Mouse (Mus musculus) thymus, adult 2 months (tissue): Measurements from ENCODE around the gene Psmd13. TPM values are rescaled to one million over a fixed set of nuclear protein-coding genes. Genes with fewer than 3 reads are reported as not detected.

Experiments used
- DNase-seq: peaks from one replicate; pipeline ENCODE4 v3.0.0; 2021
- H3K27ac ChIP-seq: fragments of 200-500 bp; 2 replicates; pipeline ENCODE4 v1.5.1; 2012; ENCODE audit warnings: low read length, control low read depth; ENCODE audit not compliant: control insufficient read depth, insufficient read depth
- H3K27me3 ChIP-seq: fragments of 200-500 bp; 2 replicates; pipeline ENCODE4 v1.6.1; 2012; ENCODE audit warnings: mild to moderate bottlenecking, low read length, moderate library complexity, mixed read lengths; ENCODE audit not compliant: control insufficient read depth, insufficient read depth
- H3K36me3 ChIP-seq: fragments of 200-500 bp; 2 replicates; pipeline ENCODE4 v1.6.1; 2012; ENCODE audit warnings: mild to moderate bottlenecking, low read length, moderate library complexity; ENCODE audit not compliant: control insufficient read depth, insufficient read depth
- H3K4me1 ChIP-seq: fragments of 200-500 bp; replicated peaks from 2 replicates; pipeline ENCODE4 v1.6.1; 2012; ENCODE audit warnings: low read length; ENCODE audit not compliant: control insufficient read depth, insufficient read depth
- H3K4me3 ChIP-seq: fragments of 200-500 bp; 2 replicates; pipeline ENCODE4 v1.5.1; 2012; ENCODE audit warnings: mild to moderate bottlenecking, low read length, control low read depth, moderate library complexity; ENCODE audit not compliant: control insufficient read depth, insufficient read depth
- CTCF ChIP-seq: fragments of 200-500 bp; IDR thresholded peaks from 2 replicates; pipeline ENCODE4 v1.5.1; 2012; ENCODE audit warnings: mild to moderate bottlenecking, control low read depth, low read length, moderate library complexity, borderline replicate concordance; ENCODE audit not compliant: control insufficient read depth, poor library complexity, insufficient read depth; ENCODE audit errors: extremely low read depth
- POLR2A ChIP-seq: fragments of 200-500 bp; IDR thresholded peaks from 2 replicates; pipeline ENCODE4 v1.6.1; 2012; ENCODE audit warnings: mild to moderate bottlenecking, low read length, control low read depth, moderate library complexity; ENCODE audit not compliant: control insufficient read depth, poor library complexity, insufficient read depth; ENCODE audit errors: extremely low read depth
- WGBS: fragments of 180-500 bp; shearing (Covaris S2); methylation state at CpG from one replicate; pipeline ENCODE4 v1.1.7; 2018; 5-methylcytosine and 5-hydroxymethylcytosine counted together
- polyA plus RNA-seq: library from polyadenylated mRNA; depleted of rRNA; stranded (reverse); fragments of >200 nt; gene quantifications from 2 replicates; pipeline ENCODE4 v1.2.3, GENCODE M21; 2012; rRNA removed

The Psmd13 gene
- 99.7 and 100 TPM in 2 replicates for polyA plus RNA-seq

DNA sequence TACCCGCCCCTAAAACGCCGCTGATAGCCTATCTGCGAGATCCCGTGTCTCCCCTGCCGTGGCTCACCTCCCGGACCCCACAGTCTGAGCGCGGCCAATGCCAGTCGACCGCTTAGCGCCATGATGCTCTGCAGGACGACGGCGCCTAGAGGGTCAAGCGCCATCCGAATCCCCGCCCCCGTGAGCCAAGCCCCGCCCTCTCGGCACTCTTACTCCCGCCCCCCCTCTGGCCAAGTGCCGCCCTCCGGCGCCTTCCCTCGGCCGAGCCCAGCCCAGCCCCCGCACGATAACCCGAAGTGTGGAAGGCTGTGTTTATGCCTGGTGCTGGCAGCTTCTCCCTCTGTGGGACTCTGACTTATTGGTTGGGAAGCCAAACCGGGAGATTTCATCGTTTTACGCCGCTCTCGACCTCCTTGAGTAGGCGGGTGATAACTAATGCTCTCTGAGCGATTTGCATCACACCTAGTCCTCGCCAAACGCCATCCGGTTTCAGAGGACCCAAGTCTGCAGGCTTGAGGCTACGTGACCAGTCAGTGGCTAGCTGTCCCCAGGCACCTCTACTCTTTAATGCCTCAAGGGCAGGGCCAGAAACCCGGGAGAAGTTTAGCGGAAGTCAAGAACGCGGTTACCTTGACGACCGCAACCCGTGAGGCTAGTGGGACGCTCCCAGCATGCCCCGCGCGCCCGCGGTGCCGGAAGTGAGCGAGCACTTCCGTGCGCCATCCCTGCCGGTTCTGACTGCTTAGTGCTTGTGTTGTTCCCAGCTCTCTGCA, at the start of gene Psmd13, which contains the start of gene Sirt3:
Gene Psmd13, plus strand, starts transcription at position 273 of the 773 bp plus-strand sequence.
Gene Sirt3, minus strand, starts transcription at position 614 of the 773 bp plus-strand sequence.
- under 1% methylated on average over 58 of the region's 59 CpGs for WGBS
- no peaks in the 10 kb centered on the region for H3K27me3 ChIP-seq
- H3K27ac ChIP-seq: peak within 1 kb of the TSS; percentile 13; the same call in 1 of the 2 replicates
- peak within 1 kb of the TSS; percentile 98 for H3K4me3 ChIP-seq
- peak; percentile 95 for DNase-seq
- TF ChIP-seq CTCF (no peak), POLR2A (peak; percentile 56)
- H3K36me3 ChIP-seq: peaks cover 9% of the 10 kb centered on the region
- H3K4me1 ChIP-seq: peaks cover 17% of the 10 kb centered on the region

DNA sequence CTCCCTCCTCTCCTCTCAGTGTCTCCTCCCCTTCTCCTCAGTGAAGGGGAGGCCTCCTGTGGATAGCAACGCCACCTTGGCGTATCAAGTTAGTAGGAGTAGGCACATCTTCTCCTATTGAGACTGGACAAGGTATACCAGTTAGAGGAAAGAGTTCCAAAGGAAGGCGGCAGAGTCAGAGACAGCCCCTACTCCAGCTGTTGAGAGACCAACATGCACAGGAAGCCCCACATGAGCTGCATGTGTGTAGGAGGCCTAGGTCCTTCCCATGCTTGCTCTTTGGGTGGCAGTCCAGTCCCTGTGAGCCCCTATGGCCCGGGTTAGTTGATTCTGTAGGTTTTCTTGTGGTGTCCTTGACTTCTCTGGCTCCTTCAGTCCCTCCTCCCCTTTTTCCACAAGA, 48.4 kb upstream of the Psmd13 start:
- TF ChIP-seq POLR2A (no peak), CTCF (no peak)
- H3K27ac ChIP-seq: no peak overlapping the region
- H3K27me3 ChIP-seq: no peaks in the 10 kb centered on the region
- no peaks in the 10 kb centered on the region for H3K36me3 ChIP-seq
- no peaks in the 10 kb centered on the region for H3K4me1 ChIP-seq
- H3K4me3 ChIP-seq: no peak overlapping the region
- 89% methylated on average over 4 of the region's 4 CpGs for WGBS
- no peak for DNase-seq

DNA sequence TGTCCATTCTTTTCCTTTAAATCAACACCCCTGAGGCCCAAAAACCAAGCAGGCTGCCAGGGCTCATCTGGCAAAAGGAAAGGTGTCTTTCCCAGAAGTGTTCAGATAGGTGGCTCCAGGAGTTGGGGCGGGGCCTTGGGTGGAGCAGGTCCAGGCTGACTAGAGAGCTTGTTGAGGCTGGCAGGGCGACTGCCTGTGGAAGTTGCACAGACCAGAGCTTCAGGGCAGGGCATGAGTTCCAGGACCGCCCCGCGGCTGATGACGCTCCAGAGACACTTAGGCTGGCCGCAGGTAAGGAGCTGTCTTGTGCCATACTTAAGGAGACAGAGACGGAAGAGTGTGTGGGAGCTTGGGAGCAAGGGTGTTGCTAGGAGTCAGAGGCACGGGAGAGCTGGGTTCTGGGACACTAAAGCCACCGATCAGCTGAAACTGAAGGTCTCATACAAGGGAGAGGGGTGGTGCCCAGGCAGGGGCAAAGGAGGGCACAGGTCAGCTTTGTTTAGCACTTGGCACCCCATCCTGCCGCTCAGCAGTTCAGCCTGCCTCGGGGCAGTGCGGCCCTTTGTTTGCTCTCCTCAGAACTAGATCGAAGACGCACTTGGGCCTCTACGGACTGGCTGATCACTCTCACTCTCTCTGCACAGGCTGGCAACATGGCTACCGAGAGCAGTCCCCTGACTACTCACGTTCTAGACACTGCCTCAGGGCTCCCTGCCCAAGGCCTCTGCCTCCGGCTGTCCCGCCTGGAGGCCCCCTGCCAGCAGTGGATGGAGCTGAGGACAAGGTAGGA, 46.6 kb upstream of the Psmd13 start, which contains the start of gene Urah:
Gene Urah, plus strand, starts transcription at position 51 of the 790 bp plus-strand sequence.
- no peak for DNase-seq
- TF ChIP-seq POLR2A (no peak), CTCF (no peak)
- Histone ChIP-seq H3K27me3 (no peaks in the 10 kb centered on the region), H3K4me1 (no peaks in the 10 kb centered on the region), H3K4me3 (no peak within 1 kb of the TSS), H3K36me3 (no peaks in the 10 kb centered on the region), H3K27ac (no peak within 1 kb of the TSS)
- WGBS: 86% methylated on average over 20 of the region's 20 CpGs

DNA sequence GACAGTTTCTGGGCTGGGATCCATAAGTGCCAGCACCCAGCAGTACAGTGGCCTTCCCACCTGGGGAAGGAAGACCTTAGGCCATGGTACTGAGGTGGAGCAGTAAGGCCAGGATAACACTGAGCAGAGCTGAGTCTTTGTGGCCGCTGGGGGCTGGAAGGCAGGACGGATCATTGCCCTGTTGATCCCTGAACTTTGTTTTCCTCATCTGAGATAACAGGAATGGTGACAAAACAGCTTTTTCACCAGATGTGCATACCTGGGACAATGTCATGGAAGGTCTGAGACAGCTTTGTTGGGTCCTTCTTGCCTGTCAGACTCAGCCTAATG, 46.0 kb upstream of the Psmd13 start:
- H3K27ac ChIP-seq: no peak overlapping the region
- WGBS: 90% methylated on average over 2 of the region's 2 CpGs
- H3K4me3 ChIP-seq: no peak overlapping the region
- DNase-seq: no peak
- H3K4me1 ChIP-seq: no peaks in the 10 kb centered on the region
- no peaks in the 10 kb centered on the region for H3K36me3 ChIP-seq
- no peak for TF ChIP-seq POLR2A
- TF ChIP-seq CTCF: no peak
- H3K27me3 ChIP-seq: no peaks in the 10 kb centered on the region

DNA sequence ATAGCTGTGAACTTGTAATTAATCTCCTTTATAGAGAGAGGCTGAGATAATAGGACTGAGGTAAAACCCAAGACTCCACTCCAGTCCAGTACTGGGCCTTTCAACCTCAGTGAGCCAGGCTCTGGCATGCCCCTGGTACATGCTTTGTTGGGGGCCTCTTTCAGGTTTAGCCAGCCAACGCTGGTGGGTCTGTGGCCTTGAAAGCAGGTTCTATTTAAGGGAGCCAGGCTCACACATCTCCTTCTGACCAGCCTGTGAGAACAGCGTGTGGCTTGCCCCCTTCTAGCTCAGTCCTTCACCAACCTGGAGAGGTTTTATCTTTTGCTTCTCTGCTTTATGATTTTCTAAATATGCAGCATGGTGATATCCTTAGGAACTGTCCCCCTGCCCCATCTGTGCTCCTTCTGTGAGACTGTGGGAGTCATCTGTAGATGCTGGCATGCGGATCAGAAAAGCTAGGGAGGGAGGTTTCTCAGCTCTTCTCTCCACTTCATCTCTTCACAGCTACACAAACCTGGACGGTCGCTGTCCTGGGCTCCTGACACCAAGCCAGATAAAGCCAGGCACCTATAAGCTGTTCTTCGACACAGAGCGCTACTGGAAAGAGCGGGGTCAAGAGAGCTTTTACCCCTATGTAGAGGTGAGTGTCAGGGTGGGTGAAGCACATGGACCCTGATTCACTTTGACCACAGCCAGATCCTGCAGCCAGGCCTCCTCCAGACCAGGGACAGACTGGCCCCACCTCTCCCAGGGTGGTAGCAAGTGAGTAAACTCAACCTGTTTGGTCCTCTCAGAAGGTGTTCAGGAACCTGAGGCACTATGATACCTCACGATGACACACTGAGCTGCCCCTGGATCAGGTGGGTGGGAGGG, 45.3 kb upstream of the Psmd13 start:
- no peaks in the 10 kb centered on the region for H3K27me3 ChIP-seq
- H3K36me3 ChIP-seq: no peaks in the 10 kb centered on the region
- H3K4me1 ChIP-seq: no peaks in the 10 kb centered on the region
- no peak for TF ChIP-seq CTCF
- TF ChIP-seq POLR2A: no peak
- WGBS: 92% methylated on average over 9 of the region's 9 CpGs
- DNase-seq: no peak
- no peak overlapping the region for H3K27ac ChIP-seq
- no peak overlapping the region for H3K4me3 ChIP-seq

DNA sequence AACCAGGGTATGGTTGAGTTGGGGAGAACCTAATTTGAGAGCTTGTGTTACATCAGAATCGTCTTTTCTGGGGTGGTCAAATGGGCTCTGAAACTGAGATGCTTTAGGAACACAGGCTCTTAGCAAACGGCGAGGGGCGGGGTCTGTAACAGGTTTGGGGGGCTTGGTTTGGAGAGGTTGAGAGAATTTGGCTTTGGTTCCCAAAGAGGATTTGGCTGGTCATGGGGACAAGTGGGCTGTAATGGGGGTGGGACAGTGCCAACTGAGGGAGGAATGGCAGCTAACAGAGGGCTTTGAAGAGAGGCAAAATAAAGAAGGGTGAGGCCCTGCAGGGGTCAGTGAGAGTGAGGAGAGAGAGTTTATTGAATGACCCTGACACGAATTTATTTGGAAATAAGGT, 42.2 kb upstream of the Psmd13 start:
- Histone ChIP-seq H3K27me3 (no peaks in the 10 kb centered on the region), H3K4me1 (no peaks in the 10 kb centered on the region), H3K4me3 (no peak overlapping the region), H3K27ac (no peak overlapping the region), H3K36me3 (no peaks in the 10 kb centered on the region)
- TF ChIP-seq POLR2A (no peak), CTCF (no peak)
- 73% methylated on average over 5 of the region's 5 CpGs for WGBS
- no peak for DNase-seq
